Mouse (Mus musculus) ZHBTc4 (cell line): Measurements from ENCODE around the gene Prss2.
"Not testable (repeated sequence)": the region's sequence is repeated elsewhere in the genome, so short reads cannot be mapped to it uniquely, and the experiment has no call there.

Experiments
- DNase-seq: peaks from one replicate; pipeline ENCODE4 v3.0.0-alpha.2; 2011; ENCODE audit warnings: low read depth, low spot score

Prss2 gene

GRCm38 (mm10) chr6:41554295-41555169 is 32.9 kb downstream of the Prss2 start:
- no peak for DNase-seq

GRCm38 (mm10) chr6:41556389-41556788 is 34.8 kb downstream of the Prss2 start:
- peak; percentile 20 for DNase-seq

DNA sequence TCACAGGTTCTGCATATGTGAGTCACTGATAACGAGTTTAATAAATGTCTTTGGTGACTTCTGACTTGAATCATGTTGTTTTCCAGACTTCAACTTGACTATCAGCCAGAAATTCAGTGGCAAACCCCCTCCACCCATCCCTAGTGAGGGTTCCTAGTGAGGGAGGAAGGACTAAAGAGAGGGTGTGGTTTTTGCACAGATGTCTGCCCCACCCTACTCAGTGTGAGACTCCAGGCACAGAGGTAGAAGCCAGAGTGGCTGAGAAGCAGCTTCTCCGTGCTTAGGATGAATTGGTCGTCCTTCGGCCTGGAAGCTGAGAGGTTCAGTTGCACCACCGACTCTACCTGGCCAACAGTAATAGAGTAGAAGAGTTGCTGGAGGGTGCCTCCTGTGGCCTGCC is 35.9 kb downstream of the Prss2 start:
- peak; percentile 24 for DNase-seq

GRCm38 (mm10) chr6:41558271-41558670 is 36.7 kb downstream of the Prss2 start:
- DNase-seq: peak; percentile 61

DNA sequence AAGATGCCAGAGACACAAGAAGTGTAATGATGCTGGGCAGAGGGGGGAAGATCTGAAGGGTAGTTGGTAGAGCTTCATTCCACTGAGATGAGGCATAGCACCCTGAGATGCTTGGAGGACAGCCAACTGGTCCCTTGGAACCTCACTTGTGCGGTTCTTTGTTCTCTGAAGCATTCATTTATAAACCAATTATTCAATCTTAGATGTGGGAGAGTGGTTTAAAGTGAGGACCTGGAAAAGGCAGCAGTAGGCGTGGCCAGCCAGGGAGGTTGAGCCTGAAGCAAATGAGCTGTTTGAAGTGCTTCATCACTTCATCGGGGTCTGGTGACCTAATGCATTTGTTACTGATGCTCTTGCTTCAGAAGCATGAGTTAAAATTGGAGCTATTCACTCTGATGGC is 37.7 kb downstream of the Prss2 start:
- DNase-seq: no peak

- DNase-seq: no peak
These were observed 38.7 kb downstream of the Prss2 start for GRCm38 (mm10) chr6:41560273-41560672.

DNA sequence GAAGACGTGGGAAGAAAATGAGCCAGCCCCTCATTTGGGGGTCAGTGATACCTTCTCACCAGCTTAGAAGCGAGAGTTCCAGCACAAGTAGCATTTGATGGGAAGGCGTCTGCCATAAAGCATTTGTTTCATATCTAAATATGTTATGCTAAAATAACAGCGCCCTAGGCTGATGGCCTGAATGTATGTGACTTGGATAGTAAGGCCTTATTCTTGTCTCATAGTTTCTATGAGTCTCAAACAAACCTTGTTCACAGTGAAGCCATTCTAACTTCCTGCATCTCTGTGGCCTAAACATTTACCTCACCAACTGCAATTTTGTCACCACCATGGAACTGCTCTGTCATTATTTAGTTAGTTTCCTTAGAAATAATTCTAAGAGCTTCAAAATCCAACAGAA is 41.0 kb downstream of the Prss2 start:
- no peak for DNase-seq

GRCm38 (mm10) chr6:41563104-41563951 is 41.7 kb downstream of the Prss2 start:
- not testable (repeated sequence) for DNase-seq

DNA sequence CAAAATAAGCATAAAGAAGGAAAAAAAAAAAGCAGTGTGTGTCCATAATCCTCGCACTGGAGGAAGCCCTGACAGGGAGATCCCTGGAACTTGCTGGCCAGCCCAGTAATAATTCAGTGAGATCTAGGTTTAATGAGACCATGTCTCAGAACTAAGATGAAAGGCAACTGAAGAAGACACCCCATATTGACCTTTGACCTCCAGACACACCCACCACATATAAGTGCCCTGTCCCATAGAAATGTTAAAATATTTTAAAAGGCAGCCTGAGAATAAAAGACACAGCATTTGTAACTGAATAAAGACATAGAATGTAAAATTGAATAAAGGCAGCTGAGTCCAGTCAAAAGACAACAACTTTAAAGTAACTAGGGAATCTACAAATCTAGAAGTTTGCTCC is 43.7 kb downstream of the Prss2 start:
- DNase-seq: peak; percentile 37

GRCm38 (mm10) chr6:41566965-41567364 is 45.4 kb downstream of the Prss2 start:
- no peak for DNase-seq

GRCm38 (mm10) chr6:41569078-41569477 is 47.5 kb downstream of the Prss2 start:
- DNase-seq: no peak
